ENCODE assay signal across 27 mouse cellular contexts in genomic region chr12:83013918-83014691, GRCm38 (mm10).
DNase-seq lines count a peak whose midpoint lies in the region; ATAC-seq lines count a peak whose summit lies in the region.
"Had no signal": no experiment of that assay in that cellular context is flagged by ENCODE, and none has a peak within 500 bp of the region (broad histone marks: within the 10 kb centered on the region; RNA-seq: fewer than 3 reads in every experiment).

No protein-coding gene starts in this region.

- no peaks in the 10 kb centered on the region for H3K36me3 ChIP-seq in liver, embryonic 16.5 days (ENCODE audit: control insufficient read depth, insufficient read depth)
- H3K36me3 ChIP-seq in liver, embryonic 12.5 days, result no peaks in the 10 kb centered on the region
- no peaks in the 10 kb centered on the region for H3K36me3 ChIP-seq in lung, embryonic 16.5 days (ENCODE audit: control insufficient read depth, insufficient read depth, low read length)
- H3K36me3 ChIP-seq in midbrain, embryonic 11.5 days (ENCODE audit: control insufficient read depth, insufficient read depth, low read length), result no peaks in the 10 kb centered on the region
- H3K36me3 ChIP-seq in midbrain, embryonic 13.5 days, result no peaks in the 10 kb centered on the region
- H3K36me3 ChIP-seq: forebrain, embryonic 10.5 days; heart, embryonic 10.5 days; heart, embryonic 15.5 days had no signal

- no peak overlapping the region for H3K9ac ChIP-seq in liver, embryonic 16.5 days (ENCODE audit: low read depth, low read length)
- H3K9ac ChIP-seq in liver, embryonic 12.5 days, result no peak overlapping the region
- no peak overlapping the region for H3K9ac ChIP-seq in lung, embryonic 16.5 days (ENCODE audit: low read length)
- H3K9ac ChIP-seq in midbrain, embryonic 11.5 days (ENCODE audit: low read length), result no peak overlapping the region
- no peak overlapping the region for H3K9ac ChIP-seq in midbrain, embryonic 13.5 days (replicated peaks)
- H3K9ac ChIP-seq: forebrain, postnatal 0 days; heart, embryonic 15.5 days; hindbrain, embryonic 14.5 days had no signal

- DNase-seq in lung, postnatal 10 days, result no peak
- peak; percentile 8 for DNase-seq in midbrain, embryonic 11.5 days (ENCODE audit: low spot score, missing footprints)
- no peak for DNase-seq in gastrocnemius, adult 8-10 months (ENCODE audit: low spot score in 2 of 2)
- DNase-seq: adrenal gland, adult 8-10 months; adrenal gland, postnatal 25 days; cerebellum, adult 11-12 months; cerebellum, adult 8-10 months; cerebellum, postnatal 36 days; gastrocnemius, adult 2 months; gastrocnemius, postnatal 25 days; heart, adult 18-20 months; heart, postnatal 10 days; heart, postnatal 4 days had no signal

- 0 out of 2 replicates have a peak, but pooled peaks have one; percentile 37 for ATAC-seq in liver, embryonic 16.5 days (ENCODE audit: low read depth)
- no peak for ATAC-seq in liver, embryonic 12.5 days
- ATAC-seq in lung, embryonic 16.5 days (ENCODE audit: low read depth), result peak; percentile 41; the same call in 1 of the 2 replicates
- no peak for ATAC-seq in midbrain, embryonic 11.5 days (ENCODE audit: low FRiP score)
- no peak for ATAC-seq in midbrain, embryonic 13.5 days
- 0 out of 2 replicates have a peak, but pooled peaks have one; percentile 13 for ATAC-seq in megakaryocyte progenitor cell, adult 5-6 weeks (replicated peaks; ENCODE audit: poor library complexity)
- ATAC-seq: activated CD4-positive, CD25-positive, alpha-beta regulatory T cell, adult 4 months; CD4-positive, CD25-positive, alpha-beta regulatory T cell, adult 4 months; forebrain, embryonic 14.5 days; forebrain, postnatal 0 days; hindbrain, postnatal 0 days had no signal

- H3K27me3 ChIP-seq in liver, embryonic 16.5 days (ENCODE audit: control insufficient read depth, insufficient read depth, low read depth, low read length), result no peaks in the 10 kb centered on the region
- H3K27me3 ChIP-seq in liver, embryonic 12.5 days (replicated peaks), result 0 out of 2 replicates have a peak, but pooled peaks cover 3% of the 10 kb centered on the region
- H3K27me3 ChIP-seq in lung, embryonic 16.5 days (ENCODE audit: control insufficient read depth, insufficient read depth, low read depth, low read length), result no peaks in the 10 kb centered on the region
- H3K27me3 ChIP-seq in midbrain, embryonic 11.5 days (ENCODE audit: control insufficient read depth, insufficient read depth, low read length), result no peaks in the 10 kb centered on the region
- H3K27me3 ChIP-seq in midbrain, embryonic 13.5 days, result no peaks in the 10 kb centered on the region
- H3K27me3 ChIP-seq: heart, embryonic 15.5 days had no signal

- H3K4me3 ChIP-seq in liver, embryonic 16.5 days (ENCODE audit: low read depth, low read length), result no peak overlapping the region
- no peak overlapping the region for H3K4me3 ChIP-seq in liver, embryonic 12.5 days
- no peak overlapping the region for H3K4me3 ChIP-seq in lung, embryonic 16.5 days (ENCODE audit: low read length)
- H3K4me3 ChIP-seq in midbrain, embryonic 11.5 days (ENCODE audit: low read depth, low read length), result no peak overlapping the region
- H3K4me3 ChIP-seq in midbrain, embryonic 13.5 days (replicated peaks), result no peak overlapping the region
- H3K4me3 ChIP-seq: forebrain, embryonic 10.5 days; gastrocnemius, adult 2 months; heart, embryonic 10.5 days; heart, embryonic 15.5 days had no signal

- no peak overlapping the region for H3K27ac ChIP-seq in liver, embryonic 16.5 days (ENCODE audit: low read length)
- H3K27ac ChIP-seq in liver, embryonic 12.5 days, result no peak overlapping the region
- H3K27ac ChIP-seq in lung, embryonic 16.5 days (ENCODE audit: low read length), result no peak overlapping the region
- H3K27ac ChIP-seq in midbrain, embryonic 11.5 days (ENCODE audit: low read depth, low read length), result no peak overlapping the region
- no peak overlapping the region for H3K27ac ChIP-seq in midbrain, embryonic 13.5 days
- H3K27ac ChIP-seq: forebrain, embryonic 10.5 days; gastrocnemius, adult 2 months; heart, embryonic 10.5 days; heart, embryonic 15.5 days; hindbrain, embryonic 14.5 days; hindbrain, postnatal 0 days had no signal

- H3K9me3 ChIP-seq in liver, embryonic 16.5 days (replicated peaks; ENCODE audit: control insufficient read depth, low read length), result no peaks in the 10 kb centered on the region
- no peaks in the 10 kb centered on the region for H3K9me3 ChIP-seq in liver, embryonic 12.5 days (replicated peaks)
- H3K9me3 ChIP-seq in lung, embryonic 16.5 days (ENCODE audit: control insufficient read depth, low read length), result no peaks in the 10 kb centered on the region
- no peaks in the 10 kb centered on the region for H3K9me3 ChIP-seq in midbrain, embryonic 11.5 days (ENCODE audit: control insufficient read depth, low read length)
- no peaks in the 10 kb centered on the region for H3K9me3 ChIP-seq in midbrain, embryonic 13.5 days
- H3K9me3 ChIP-seq: forebrain, embryonic 10.5 days; heart, embryonic 10.5 days had no signal

- H3K4me2 ChIP-seq in liver, embryonic 16.5 days (ENCODE audit: low read depth, low read length), result no peak overlapping the region
- H3K4me2 ChIP-seq in liver, embryonic 12.5 days, result no peak overlapping the region
- no peak overlapping the region for H3K4me2 ChIP-seq in lung, embryonic 16.5 days (ENCODE audit: low read depth, low read length)
- H3K4me2 ChIP-seq in midbrain, embryonic 11.5 days, result no peak overlapping the region
- H3K4me2 ChIP-seq in midbrain, embryonic 13.5 days (replicated peaks), result no peak overlapping the region
- H3K4me2 ChIP-seq: heart, embryonic 15.5 days; hindbrain, embryonic 14.5 days had no signal

- no peaks in the 10 kb centered on the region for H3K4me1 ChIP-seq in liver, embryonic 16.5 days (ENCODE audit: control insufficient read depth, low read depth, low read length)
- H3K4me1 ChIP-seq in liver, embryonic 12.5 days, result 0 out of 2 replicates have a peak, but pooled peaks cover 7% of the 10 kb centered on the region
- H3K4me1 ChIP-seq in lung, embryonic 16.5 days (replicated peaks; ENCODE audit: control insufficient read depth, insufficient read depth, low read length), result no peaks in the 10 kb centered on the region
- H3K4me1 ChIP-seq in midbrain, embryonic 11.5 days (ENCODE audit: control insufficient read depth, insufficient read depth, low read length), result no peaks in the 10 kb centered on the region
- no peaks in the 10 kb centered on the region for H3K4me1 ChIP-seq in midbrain, embryonic 13.5 days (replicated peaks)
- H3K4me1 ChIP-seq: forebrain, embryonic 10.5 days had no signal

- 28% methylated on average over 4 of the region's 4 CpGs for WGBS in liver, embryonic 16.5 days (ENCODE audit: insufficient replicate concordance)
- 46% methylated on average over 4 of the region's 4 CpGs for WGBS in liver, embryonic 12.5 days (ENCODE audit: insufficient replicate concordance)
- WGBS in lung, embryonic 16.5 days, result 45% methylated on average over 4 of the region's 4 CpGs
- WGBS in midbrain, embryonic 11.5 days, result 80% methylated on average over 4 of the region's 4 CpGs
- WGBS in midbrain, embryonic 13.5 days, result 71% methylated on average over 4 of the region's 4 CpGs

Comparison
In these comparisons a context has a peak if more than half of its experiments do, and no peak if none do; other contexts are left out.
1. ATAC-seq: peak in liver, embryonic 16.5 days (single experiment), lung, embryonic 16.5 days (single experiment) and megakaryocyte progenitor cell, adult 5-6 weeks (single experiment); none in liver, embryonic 12.5 days (single experiment), midbrain, embryonic 11.5 days (single experiment) and midbrain, embryonic 13.5 days (single experiment).